Mouse (Mus musculus): Measurements from ENCODE around the gene Esyt3.

Esyt3 gene

GRCm38 (mm10) chr9:99354796-99355195 lies 3.6 kb downstream of the Esyt3 start:
- DNase-seq (ENCODE audit: low spot score): no peak

- no peak for DNase-seq (ENCODE audit: low spot score)
These were observed 5.0 kb downstream of the Esyt3 start for GRCm38 (mm10) chr9:99353390-99353789.

DNA sequence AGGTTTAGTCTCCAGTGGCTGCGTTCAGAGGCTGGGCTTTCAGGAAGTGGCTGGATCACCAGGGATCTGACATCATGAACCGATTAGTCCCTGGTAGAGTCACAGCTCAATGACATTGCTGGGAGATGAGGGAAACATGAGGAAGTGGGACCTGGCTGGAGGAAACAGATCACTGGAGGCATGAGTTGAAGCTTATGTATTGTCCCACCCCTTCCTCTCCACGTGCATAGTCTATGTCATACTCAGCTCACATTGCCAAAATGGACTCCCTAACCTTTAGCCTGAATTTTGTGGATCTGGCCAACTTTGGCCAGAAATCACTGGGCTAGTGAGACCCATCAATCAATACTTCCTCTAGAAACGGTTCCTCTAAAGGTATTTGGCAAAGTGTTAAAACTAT lies 5.4 kb downstream of the Esyt3 start:
- DNase-seq (ENCODE audit: low spot score): no peak

DNA sequence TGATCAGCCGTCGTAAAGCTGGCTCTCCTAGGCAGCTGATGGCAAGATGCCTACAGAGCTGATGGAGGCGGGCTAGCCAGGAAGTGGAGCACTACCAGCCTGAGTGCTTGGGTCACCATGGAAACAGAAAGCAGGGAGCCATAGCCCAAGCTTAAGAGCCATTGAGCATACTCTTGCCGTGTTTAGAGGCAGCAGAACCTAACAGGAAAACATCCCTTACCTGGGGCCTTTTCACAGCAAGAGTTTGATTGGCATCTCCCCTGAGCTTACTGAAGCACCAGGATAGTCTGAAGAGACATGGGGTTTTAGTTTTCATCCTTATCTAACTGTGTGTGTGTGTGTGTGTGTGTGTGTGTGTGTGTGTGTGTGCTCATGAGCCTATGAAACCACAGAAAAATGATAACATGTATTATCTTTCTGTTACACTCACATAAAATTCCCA lies 13.0 kb downstream of the Esyt3 start:
- DNase-seq (ENCODE audit: low spot score): peak; percentile 44

GRCm38 (mm10) chr9:99341600-99341999 lies 16.8 kb downstream of the Esyt3 start:
- DNase-seq (ENCODE audit: low spot score): no peak

GRCm38 (mm10) chr9:99340126-99340525 lies 18.2 kb downstream of the Esyt3 start:
- DNase-seq (ENCODE audit: low spot score): peak; percentile 58

GRCm38 (mm10) chr9:99339182-99339581 lies 19.2 kb downstream of the Esyt3 start:
- DNase-seq (ENCODE audit: low spot score): no peak

DNA sequence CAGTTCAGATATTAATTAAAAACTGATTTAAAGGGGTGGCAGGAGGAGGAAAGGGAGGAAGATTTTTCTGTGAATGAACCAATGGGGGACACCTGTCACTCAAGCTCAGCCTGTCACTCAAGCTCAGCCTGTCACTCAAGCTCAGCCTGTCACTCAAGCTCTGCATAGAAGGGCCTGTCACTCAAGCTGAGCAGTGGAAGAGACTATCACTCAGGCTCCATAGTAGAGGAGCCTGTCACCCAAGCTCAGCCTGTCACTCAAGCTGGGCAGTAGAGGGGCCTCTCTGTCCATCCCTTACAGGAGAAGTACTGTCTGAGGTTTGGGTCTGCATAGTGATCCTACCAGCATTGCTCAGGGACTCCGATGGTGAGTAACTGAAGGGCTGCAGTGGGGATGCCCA lies 20.1 kb downstream of the Esyt3 start:
- DNase-seq (ENCODE audit: low spot score): no peak

DNA sequence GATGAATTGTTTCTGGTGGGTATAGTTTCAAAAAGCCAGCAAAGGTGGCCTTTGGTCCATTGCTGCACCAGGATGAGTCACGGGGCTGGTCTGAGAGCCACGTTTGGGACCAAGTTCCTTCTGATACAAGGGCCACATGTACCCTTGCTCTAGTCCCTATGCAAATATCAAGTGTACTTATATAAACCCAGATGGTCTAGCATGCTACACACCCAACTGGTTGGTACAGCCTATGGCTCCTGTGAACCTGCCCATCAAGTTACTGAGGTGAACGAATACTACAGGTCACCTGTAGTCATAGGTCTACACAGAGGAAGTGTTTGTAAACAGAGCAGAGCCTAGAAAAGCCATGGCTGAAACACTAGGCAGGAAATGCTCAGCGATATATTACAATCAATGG lies 21.8 kb downstream of the Esyt3 start:
- DNase-seq (ENCODE audit: low spot score): no peak

GRCm38 (mm10) chr9:99326881-99327280 lies 31.5 kb downstream of the Esyt3 start:
- no peak for DNase-seq (ENCODE audit: low spot score)

- DNase-seq (ENCODE audit: low spot score): no peak
These were observed 32.4 kb downstream of the Esyt3 start for GRCm38 (mm10) chr9:99325961-99326360.

DNA sequence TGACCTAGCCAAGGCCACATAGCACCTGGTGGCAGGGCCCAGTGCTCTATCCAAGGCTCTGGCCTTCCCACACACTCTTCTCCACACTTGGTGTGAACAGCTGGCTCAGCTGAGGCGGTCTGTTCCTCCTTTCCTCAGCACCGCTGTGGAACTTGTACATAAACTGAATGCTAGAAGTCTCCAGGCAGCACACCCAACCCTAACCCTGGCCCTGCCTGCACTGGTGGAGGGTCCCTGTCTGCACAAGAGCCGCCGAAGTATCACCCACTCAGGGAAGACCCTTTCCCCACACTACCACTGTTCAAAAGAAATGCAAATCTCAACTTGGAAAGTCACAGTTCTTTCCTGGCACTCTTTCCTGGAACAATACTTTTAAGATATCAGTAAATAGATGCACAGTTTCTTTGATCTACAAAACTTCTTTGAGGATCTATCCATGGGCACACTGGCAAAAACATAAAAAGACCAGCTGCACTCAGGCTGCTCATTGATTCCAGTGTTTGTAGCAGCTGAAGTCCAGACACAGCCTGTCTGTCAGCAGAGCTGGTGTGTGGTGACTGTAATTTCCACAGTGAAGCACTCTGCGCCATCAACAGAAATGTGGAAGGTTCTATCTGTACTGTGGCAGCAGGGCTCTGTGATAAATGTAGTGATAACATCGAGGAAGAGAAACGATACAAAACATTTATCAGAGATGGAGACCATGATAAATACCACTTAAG lies 33.0 kb downstream of the Esyt3 start:
- no peak for DNase-seq (ENCODE audit: low spot score)

DNA sequence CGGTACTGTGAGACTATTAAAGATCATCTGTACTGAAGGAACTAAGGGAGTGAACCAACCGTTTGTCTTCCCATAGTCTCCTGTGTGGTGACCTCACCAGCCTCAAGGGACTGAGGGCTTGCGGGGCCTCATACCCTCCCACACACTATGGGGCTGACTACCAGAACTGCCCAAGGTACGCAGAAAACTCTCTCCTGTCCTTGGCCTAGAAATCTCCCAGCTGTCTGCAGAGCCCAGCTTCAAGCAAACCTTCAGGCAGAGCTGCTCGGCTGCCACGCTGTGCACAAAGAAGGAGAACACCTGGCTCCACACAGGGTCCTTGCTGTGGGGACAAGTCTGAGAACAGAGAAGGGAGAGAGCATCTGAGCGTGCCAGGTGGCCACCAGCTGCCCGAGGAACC lies 38.4 kb downstream of the Esyt3 start:
- no peak for DNase-seq (ENCODE audit: low spot score)

GRCm38 (mm10) chr9:99319343-99319951 lies 38.9 kb downstream of the Esyt3 start:
- DNase-seq (ENCODE audit: low spot score): no peak

GRCm38 (mm10) chr9:99306226-99306625 lies 52.1 kb downstream of the Esyt3 start:
- no peak for DNase-seq (ENCODE audit: low spot score)

DNA sequence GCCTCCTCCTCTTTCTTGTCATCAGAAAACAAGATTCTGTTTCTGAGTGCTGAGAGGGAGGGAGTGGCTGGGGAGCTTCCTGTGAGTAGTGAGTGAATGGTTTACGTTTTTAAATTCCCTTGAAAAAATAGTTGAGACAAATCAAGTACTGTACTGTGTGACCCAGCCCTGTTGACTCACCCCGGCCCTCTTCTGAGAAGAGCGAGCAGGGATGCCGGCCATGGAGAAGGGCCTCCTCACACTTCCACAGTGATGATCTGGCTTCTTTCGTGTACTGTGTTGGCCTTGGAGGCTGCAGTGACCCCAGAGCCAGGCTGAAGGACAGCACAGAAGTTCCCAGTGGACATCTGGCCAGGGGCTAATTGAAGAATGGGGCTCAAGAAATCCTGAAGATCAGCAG lies 54.1 kb downstream of the Esyt3 start:
- DNase-seq (ENCODE audit: low spot score): no peak
